ENCODE assay signal across 9 mouse cellular contexts in the genomic region with DNA sequence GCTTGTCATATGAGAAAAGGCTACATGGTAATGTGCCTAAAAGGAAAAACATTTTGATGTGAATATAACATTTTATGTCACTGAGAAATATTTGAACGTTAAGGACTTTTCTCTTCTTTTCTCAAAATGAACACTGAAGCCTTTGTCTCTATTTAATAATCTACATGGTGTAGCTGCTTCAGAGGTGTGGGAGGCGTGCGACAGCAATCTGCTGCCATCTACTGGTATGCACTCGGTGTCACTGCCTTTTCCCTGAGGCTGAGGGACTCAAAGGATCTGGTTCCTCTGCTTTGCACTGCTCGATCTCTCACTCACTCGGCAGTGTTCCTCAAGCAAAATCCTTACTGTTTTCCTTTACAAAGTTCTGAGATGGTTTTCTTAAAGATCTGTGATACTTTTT. TPM values are rescaled to one million over a fixed set of nuclear protein-coding genes. Genes with fewer than 3 reads are reported as not detected.
DNase-seq lines count a peak whose midpoint lies in the region; ATAC-seq lines count a peak whose summit lies in the region.
"Had no signal": no experiment of that assay in that cellular context is flagged by ENCODE, and none has a peak within 500 bp of the region (broad histone marks: within the 10 kb centered on the region; RNA-seq: fewer than 3 reads in every experiment).

No protein-coding gene starts in this region.

- H3K9me3 ChIP-seq in heart, embryonic 11.5 days (replicated peaks; ENCODE audit: control insufficient read depth, low read length): no peaks in the 10 kb centered on the region
- no peaks in the 10 kb centered on the region for H3K9me3 ChIP-seq in kidney, embryonic 16.5 days (ENCODE audit: low read length)
- H3K9me3 ChIP-seq in liver, embryonic 11.5 days (ENCODE audit: control insufficient read depth, low read length): no peaks in the 10 kb centered on the region
- no peaks in the 10 kb centered on the region for H3K9me3 ChIP-seq in neural tube, embryonic 12.5 days
- H3K9me3 ChIP-seq in stomach, embryonic 16.5 days (replicated peaks; ENCODE audit: control insufficient read depth, low read length): no peaks in the 10 kb centered on the region
- H3K9me3 ChIP-seq: limb, embryonic 15.5 days had no signal

- ATAC-seq in heart, embryonic 11.5 days (replicated peaks; ENCODE audit: insufficient number of reproducible peaks, low FRiP score, low TSS enrichment): peak; percentile 71; the same call in 1 of the 2 replicates
- peak; percentile 97 for ATAC-seq in kidney, embryonic 16.5 days (ENCODE audit: low FRiP score, low TSS enrichment)
- peak; percentile 75 for ATAC-seq in liver, embryonic 11.5 days (replicated peaks; ENCODE audit: low FRiP score)
- ATAC-seq in neural tube, embryonic 12.5 days (ENCODE audit: low FRiP score, low read depth): peak; percentile 87
- ATAC-seq in stomach, embryonic 16.5 days (ENCODE audit: insufficient read depth, low FRiP score): peak; percentile 80; the same call in 1 of the 2 replicates

- no peaks in the 10 kb centered on the region for H3K36me3 ChIP-seq in heart, embryonic 11.5 days (ENCODE audit: control insufficient read depth, insufficient read depth, low read length)
- no peaks in the 10 kb centered on the region for H3K36me3 ChIP-seq in kidney, embryonic 16.5 days (ENCODE audit: insufficient read depth, low read length)
- no peaks in the 10 kb centered on the region for H3K36me3 ChIP-seq in liver, embryonic 11.5 days (ENCODE audit: control insufficient read depth, insufficient read depth, low read length)
- no peaks in the 10 kb centered on the region for H3K36me3 ChIP-seq in neural tube, embryonic 12.5 days
- H3K36me3 ChIP-seq in stomach, embryonic 16.5 days (ENCODE audit: control insufficient read depth, insufficient read depth, low read length): no peaks in the 10 kb centered on the region
- H3K36me3 ChIP-seq: limb, embryonic 15.5 days had no signal

- no peak overlapping the region for H3K27ac ChIP-seq in heart, embryonic 11.5 days (ENCODE audit: low read depth, low read length)
- no peak overlapping the region for H3K27ac ChIP-seq in kidney, embryonic 16.5 days (ENCODE audit: low read length)
- H3K27ac ChIP-seq in liver, embryonic 11.5 days (ENCODE audit: low read depth, low read length): no peak overlapping the region
- H3K27ac ChIP-seq in neural tube, embryonic 12.5 days: no peak overlapping the region
- no peak overlapping the region for H3K27ac ChIP-seq in stomach, embryonic 16.5 days (ENCODE audit: low read length)
- H3K27ac ChIP-seq: limb, embryonic 15.5 days had no signal

- H3K4me3 ChIP-seq in heart, embryonic 11.5 days (ENCODE audit: low read depth, low read length): no peak overlapping the region
- no peak overlapping the region for H3K4me3 ChIP-seq in kidney, embryonic 16.5 days (ENCODE audit: low read length)
- H3K4me3 ChIP-seq in liver, embryonic 11.5 days (ENCODE audit: low read depth, low read length): no peak overlapping the region
- no peak overlapping the region for H3K4me3 ChIP-seq in neural tube, embryonic 12.5 days
- no peak overlapping the region for H3K4me3 ChIP-seq in stomach, embryonic 16.5 days (replicated peaks; ENCODE audit: low read length)
- H3K4me3 ChIP-seq: limb, embryonic 15.5 days had no signal

- no peak overlapping the region for H3K9ac ChIP-seq in heart, embryonic 11.5 days (ENCODE audit: low read depth, low read length)
- H3K9ac ChIP-seq in kidney, embryonic 16.5 days (replicated peaks; ENCODE audit: low read length): no peak overlapping the region
- no peak overlapping the region for H3K9ac ChIP-seq in liver, embryonic 11.5 days (ENCODE audit: low read depth, low read length)
- no peak overlapping the region for H3K9ac ChIP-seq in neural tube, embryonic 12.5 days
- H3K9ac ChIP-seq in stomach, embryonic 16.5 days (ENCODE audit: low read length): no peak overlapping the region
- H3K9ac ChIP-seq: limb, embryonic 15.5 days had no signal

- H3K4me2 ChIP-seq in heart, embryonic 11.5 days: no peak overlapping the region
- H3K4me2 ChIP-seq in kidney, embryonic 16.5 days (replicated peaks; ENCODE audit: low read depth, low read length): no peak overlapping the region
- H3K4me2 ChIP-seq in liver, embryonic 11.5 days: no peak overlapping the region
- no peak overlapping the region for H3K4me2 ChIP-seq in neural tube, embryonic 12.5 days (replicated peaks)
- H3K4me2 ChIP-seq in stomach, embryonic 16.5 days (ENCODE audit: low read depth, low read length): no peak overlapping the region
- H3K4me2 ChIP-seq: limb, embryonic 15.5 days had no signal

- H3K4me1 ChIP-seq in heart, embryonic 11.5 days (ENCODE audit: control insufficient read depth, insufficient read depth, low read length): peaks cover 18% of the 10 kb centered on the region
- H3K4me1 ChIP-seq in kidney, embryonic 16.5 days (ENCODE audit: insufficient read depth, low read length): no peaks in the 10 kb centered on the region
- no peaks in the 10 kb centered on the region for H3K4me1 ChIP-seq in liver, embryonic 11.5 days (replicated peaks; ENCODE audit: control insufficient read depth, insufficient read depth, low read length)
- H3K4me1 ChIP-seq in neural tube, embryonic 12.5 days: peaks cover 15% of the 10 kb centered on the region
- no peaks in the 10 kb centered on the region for H3K4me1 ChIP-seq in stomach, embryonic 16.5 days (ENCODE audit: control insufficient read depth, insufficient read depth, low read length)
- H3K4me1 ChIP-seq: limb, embryonic 15.5 days had no signal

- H3K27me3 ChIP-seq in heart, embryonic 11.5 days (ENCODE audit: control insufficient read depth, insufficient read depth, low read length): no peaks in the 10 kb centered on the region
- no peaks in the 10 kb centered on the region for H3K27me3 ChIP-seq in kidney, embryonic 16.5 days (ENCODE audit: insufficient read depth, low read length)
- no peaks in the 10 kb centered on the region for H3K27me3 ChIP-seq in liver, embryonic 11.5 days (replicated peaks; ENCODE audit: control insufficient read depth, insufficient read depth, low read length)
- H3K27me3 ChIP-seq in neural tube, embryonic 12.5 days (replicated peaks): peaks cover 4% of the 10 kb centered on the region; the same call in 1 of the 2 replicates
- H3K27me3 ChIP-seq in stomach, embryonic 16.5 days (ENCODE audit: control insufficient read depth, insufficient read depth, low read length): no peaks in the 10 kb centered on the region

- DNase-seq in CD8-positive naive resting alpha-beta T cell, adult 2 months (ENCODE audit: low read depth in 2 of 2, low spot score in 2 of 2): peak; percentile 58 to 68
- DNase-seq in brain, adult 2 months (ENCODE audit: low read depth, low spot score): peak; percentile 97
- peak; percentile 11 for DNase-seq in fat pad, adult 2 months (ENCODE audit: extremely low read depth, low read depth, low spot score)
- DNase-seq in liver, embryonic 11.5 days (ENCODE audit: low spot score): peak; percentile 42

- 2% methylated on average over 6 of the region's 6 CpGs for WGBS in heart, embryonic 11.5 days (ENCODE audit: insufficient replicate concordance)
- 2% methylated on average over 6 of the region's 6 CpGs for WGBS in kidney, embryonic 16.5 days
- 6% methylated on average over 6 of the region's 6 CpGs for WGBS in liver, embryonic 11.5 days
- WGBS in neural tube, embryonic 12.5 days: under 1% methylated on average over 6 of the region's 6 CpGs
- 3% methylated on average over 6 of the region's 6 CpGs for WGBS in stomach, embryonic 16.5 days

RNA-seq across cellular contexts. Expression of a gene that starts 37.4 kb away (rescaled TPM):
- 11.6 and 15.0 TPM in 2 replicates for polyA plus RNA-seq in heart, embryonic 11.5 days (2014; fragmentation: Nextera tagmentation; extraction: Ambion mirVana)
- polyA plus RNA-seq in kidney, embryonic 16.5 days (2015; fragmentation: Nextera tagmentation; extraction: Ambion mirVana): 19.2 and 20.5 TPM in 2 replicates
- polyA plus RNA-seq in liver, embryonic 11.5 days (2014; fragmentation: Nextera tagmentation; extraction: Ambion mirVana): 16.9 and 18.8 TPM in 2 replicates
- 4.9 and 5.5 TPM in 2 replicates for polyA plus RNA-seq in neural tube, embryonic 12.5 days (2016; fragmentation: Nextera tagmentation; extraction: Ambion mirVana)
- 33.0 and 41.3 TPM in 2 replicates for polyA plus RNA-seq in stomach, embryonic 16.5 days (2015; fragmentation: Nextera tagmentation; extraction: Ambion mirVana)

Comparison
In these comparisons a context has a peak if more than half of its experiments do, and no peak if none do; other contexts are left out.
1. DNase-seq: peak in every context shown above with its lines; median percentile 97 in brain, adult 2 months; 63 in CD8-positive naive resting alpha-beta T cell, adult 2 months; 42 in liver, embryonic 11.5 days; 11 in fat pad, adult 2 months.